Mouse (Mus musculus) mature B cell (primary cell): ENCODE results near the gene Krtap5-1.
"Not testable (repeated sequence)": the region's sequence is repeated elsewhere in the genome, so short reads cannot be mapped to it uniquely, and the experiment has no call there.

Experiments used
- in situ Hi-C: fragments of 300-500 bp; cut with MboI; formaldehyde crosslinking; loops from 2 replicates; pipeline ENCODE4 v1.14.3; 2019

Krtap5-1 gene

DNA sequence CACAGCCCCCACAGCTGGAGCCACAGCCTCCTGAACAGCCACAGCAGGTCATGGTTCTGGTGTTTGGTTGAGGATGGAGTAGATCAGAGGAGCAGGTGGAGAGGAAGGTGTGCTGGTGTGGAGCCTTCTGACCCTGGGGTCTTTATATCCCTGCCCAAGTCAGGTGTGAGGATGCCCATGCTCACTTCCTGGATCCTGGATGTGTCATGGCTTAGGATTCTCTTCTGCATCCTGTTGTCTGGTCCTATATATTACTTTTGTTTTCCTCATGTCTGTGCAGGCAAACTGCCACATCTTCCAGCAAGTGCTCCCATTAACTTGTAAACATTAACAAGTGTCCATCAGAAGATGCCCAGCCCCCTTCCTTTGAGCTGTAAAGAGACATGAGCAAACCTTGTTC lies at the start of gene Krtap5-1:
TSS of gene Krtap5-1 (minus strand) at position 101 of the 400 bp plus-strand sequence.
- in situ Hi-C loops, result not testable (repeated sequence)

DNA sequence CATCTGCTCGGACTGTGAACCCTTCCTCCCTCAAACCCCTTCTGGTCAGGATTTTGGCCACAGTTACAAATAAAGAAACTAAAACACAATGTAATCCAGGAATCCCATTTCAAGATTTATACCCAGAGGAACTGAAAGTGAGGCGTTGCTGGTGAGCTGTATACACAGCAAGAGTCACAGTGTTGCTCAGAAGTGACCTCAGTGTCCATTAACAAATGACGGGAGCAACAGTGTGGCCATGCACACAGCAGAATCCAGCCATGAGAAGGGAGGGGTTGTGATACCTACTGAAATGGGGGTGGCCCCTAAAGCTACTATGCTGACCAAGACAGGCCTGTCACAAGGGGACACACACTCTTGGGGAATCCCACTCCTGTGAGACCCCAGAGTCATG lies 45.3 kb upstream of the Krtap5-1 start:
- in situ Hi-C loops, result no loop called here

DNA sequence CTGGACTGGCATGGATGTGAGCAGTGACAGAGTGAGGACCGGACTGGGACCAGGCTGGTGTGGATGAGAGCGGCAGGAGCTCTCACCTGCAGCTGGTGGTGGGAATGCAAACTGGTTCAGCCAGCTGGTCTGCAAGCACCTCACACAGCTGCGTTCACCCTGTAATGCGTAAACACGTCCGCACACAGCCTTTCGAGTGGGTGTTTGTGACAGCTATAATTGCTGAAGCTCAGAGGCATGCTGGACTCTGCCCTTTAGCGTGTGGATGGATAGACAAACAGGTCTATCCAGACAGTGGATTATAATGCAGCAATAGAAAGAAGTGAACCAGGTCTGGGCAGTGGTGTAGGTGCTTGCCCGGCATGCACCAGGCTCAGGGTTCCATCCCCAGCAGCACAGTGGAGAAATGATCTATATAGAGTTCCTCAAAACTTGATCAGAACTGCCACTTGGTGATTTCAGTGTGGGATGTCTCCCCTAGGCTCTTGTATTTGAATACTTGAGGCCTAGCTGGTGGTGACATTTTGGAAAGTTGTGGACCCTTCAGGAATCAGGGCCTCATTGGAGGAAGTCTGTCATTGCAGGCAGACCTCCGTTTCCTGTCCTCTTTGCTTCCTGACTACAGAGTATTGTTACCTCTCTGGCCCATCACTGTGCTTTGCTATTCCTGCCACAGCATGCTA lies 44.8 kb upstream of the Krtap5-1 start:
- in situ Hi-C loops, result no loop called here

DNA sequence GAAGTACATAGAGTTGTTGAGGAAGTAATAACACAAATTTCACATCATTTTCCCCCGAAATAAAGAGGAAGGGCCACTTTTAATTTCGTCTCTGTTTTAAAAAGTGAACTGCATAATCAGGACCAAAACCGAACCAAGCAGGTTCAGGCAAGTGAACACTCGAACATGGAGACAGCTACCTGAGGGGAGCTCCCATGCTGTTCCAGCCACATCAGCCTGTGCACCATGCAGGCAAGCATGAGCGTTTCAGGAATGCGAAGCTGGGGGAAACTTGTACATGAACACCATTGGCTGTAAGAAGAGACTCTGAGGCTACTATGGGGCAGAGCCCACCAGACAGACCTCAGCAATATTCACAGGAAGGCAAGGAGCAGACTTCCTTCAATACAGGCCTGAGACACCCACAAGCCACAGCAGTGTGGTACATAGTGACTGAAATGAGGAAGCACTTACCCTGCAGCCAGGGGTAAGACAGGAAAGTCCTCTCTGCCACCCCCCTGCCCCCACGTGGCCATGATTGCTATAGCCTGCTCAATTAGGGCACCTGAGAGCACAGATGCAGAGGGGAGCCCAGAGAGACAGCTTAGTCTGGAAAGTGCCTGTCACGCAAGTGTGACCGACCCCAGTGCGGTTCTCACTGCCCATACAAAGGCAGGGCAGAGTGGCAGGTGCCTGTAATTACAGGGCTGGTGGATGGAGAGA lies 43.5 kb upstream of the Krtap5-1 start:
- in situ Hi-C loops, result no loop called here

DNA sequence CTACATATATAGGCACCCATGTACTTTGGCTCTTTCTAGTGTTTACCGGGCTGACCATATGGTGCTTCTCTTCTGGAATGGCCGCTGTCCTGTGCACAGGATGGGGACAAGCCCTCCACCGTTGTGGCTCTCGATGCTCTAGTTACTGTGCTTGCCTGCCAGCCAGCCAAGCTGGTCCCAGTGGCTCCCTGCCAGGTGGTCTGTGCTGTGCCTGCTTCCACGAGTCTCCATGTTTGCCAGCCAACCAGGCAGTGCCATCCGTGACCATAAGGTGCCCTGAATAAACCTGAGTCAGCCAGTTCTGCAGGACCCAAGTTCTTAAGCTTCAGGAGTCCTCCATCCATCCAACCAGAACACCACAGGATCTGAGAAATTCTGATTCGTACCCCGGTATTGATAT lies 38.2 kb upstream of the Krtap5-1 start:
- in situ Hi-C loops, result loop anchor here (5.0 to 10.0 kb wide), 3 partner anchors 102 to 340 kb away; no protein-coding TSS in a partner anchor

DNA sequence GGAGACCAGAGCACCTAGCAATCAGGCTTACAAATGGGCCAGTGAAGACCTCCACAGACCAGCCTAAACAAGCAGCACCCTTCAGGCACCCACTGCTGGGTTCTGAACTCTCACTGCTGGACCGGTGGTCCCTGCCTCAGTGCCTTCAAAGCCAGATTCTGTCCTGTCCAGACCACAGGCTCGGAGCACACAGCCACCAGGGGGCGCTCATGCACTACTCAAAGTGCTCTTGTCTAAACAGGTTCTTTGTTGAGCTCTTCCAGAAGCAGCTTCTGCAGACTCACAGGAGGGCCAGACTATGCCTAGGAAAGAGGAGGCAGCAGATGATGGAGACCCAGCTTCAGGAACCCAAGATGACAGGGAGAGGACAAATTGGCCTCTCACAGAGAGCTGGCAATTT lies 37.3 kb upstream of the Krtap5-1 start:
- in situ Hi-C loops, result loop anchor here (10.0 kb wide), 2 partner anchors 251 to 341 kb away; no protein-coding TSS in a partner anchor

DNA sequence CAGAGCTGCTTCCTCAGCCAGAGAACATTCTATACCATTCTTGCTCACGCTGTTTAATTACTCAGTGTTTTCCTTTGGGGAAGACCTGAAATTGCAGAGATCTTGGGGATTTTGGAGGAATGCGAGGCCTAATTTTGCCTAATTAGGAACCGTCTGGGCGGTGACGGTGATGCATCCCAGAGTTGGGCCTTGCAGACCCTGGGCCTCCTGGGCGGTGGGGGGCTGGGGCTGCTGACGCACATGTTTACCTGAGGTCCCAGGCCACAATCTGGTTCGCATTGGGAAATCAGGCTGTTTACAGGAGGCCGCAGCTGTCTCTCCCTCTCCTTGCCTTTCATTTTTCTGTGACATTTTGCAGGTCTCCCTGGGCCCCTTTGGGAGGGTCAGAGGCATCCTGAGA lies 35.8 kb upstream of the Krtap5-1 start:
- in situ Hi-C loops, result loop anchor here (10.0 kb wide), 2 partner anchors 252 to 342 kb away; no protein-coding TSS in a partner anchor

DNA sequence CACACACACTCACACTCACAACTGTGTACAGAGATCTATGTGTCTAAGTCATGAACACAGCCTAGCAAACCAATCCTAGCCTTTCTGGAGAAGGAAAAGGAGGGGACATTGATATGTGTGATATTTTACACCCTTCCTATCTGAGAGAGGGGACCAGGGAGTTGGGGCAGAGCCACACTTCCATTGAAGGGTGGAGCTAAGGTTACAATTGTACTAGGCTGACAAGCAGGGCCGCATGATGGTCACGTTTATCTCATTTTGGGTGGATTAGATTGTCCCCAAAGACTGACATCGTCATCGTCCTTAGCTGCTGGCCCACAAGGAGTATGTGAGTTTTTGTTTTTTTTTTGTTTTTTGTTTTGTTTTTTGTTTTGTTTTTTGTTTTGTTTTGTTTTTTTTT lies 34.4 kb upstream of the Krtap5-1 start:
- in situ Hi-C loops, result loop anchor here (10.0 kb wide), 2 partner anchors 254 to 344 kb away; no protein-coding TSS in a partner anchor

DNA sequence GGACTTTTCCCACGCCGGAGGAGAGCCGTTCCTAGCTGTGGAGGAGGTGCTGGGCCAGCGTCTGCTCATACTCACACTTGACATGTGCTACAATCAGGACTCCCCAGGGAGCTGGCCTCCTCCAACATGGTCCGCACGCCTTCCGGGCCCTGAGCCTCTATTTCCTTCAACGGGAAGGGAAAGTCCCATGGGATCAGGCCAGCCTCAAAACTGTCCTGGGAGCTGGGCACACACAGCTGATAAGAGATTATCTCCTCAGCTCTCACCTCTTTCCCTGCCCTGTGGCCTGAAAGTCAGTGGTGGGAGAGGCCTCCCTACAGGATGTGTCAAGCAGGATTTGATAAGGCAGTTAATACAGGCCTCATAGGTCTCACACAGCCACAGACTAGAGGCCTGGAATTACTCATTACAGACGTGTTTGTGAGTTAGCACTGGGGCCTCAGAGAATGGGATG lies 33.4 kb upstream of the Krtap5-1 start:
- in situ Hi-C loops, result loop anchor here (10.0 kb wide), 2 partner anchors 255 to 345 kb away; no protein-coding TSS in a partner anchor

DNA sequence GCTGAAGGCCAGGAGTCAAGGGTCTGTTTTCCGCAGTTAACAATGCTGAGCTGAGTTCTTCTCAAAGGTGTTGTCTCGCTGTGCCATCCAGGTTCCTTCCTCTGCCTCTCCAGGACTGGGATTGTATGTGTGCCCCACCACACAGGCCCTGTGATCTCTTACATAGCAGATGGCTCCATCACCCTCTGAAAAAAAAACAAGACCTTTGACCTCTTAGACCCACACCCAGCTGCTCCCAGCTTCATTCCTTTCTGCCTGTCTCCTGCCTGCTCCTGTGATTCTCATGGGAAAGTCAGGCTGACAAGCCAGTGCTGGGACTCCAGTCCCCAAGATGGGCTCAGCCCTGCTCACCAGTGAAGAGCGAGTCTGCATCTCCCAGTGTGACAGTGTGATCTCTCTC lies 31.6 kb upstream of the Krtap5-1 start:
- in situ Hi-C loops, result no loop called here

DNA sequence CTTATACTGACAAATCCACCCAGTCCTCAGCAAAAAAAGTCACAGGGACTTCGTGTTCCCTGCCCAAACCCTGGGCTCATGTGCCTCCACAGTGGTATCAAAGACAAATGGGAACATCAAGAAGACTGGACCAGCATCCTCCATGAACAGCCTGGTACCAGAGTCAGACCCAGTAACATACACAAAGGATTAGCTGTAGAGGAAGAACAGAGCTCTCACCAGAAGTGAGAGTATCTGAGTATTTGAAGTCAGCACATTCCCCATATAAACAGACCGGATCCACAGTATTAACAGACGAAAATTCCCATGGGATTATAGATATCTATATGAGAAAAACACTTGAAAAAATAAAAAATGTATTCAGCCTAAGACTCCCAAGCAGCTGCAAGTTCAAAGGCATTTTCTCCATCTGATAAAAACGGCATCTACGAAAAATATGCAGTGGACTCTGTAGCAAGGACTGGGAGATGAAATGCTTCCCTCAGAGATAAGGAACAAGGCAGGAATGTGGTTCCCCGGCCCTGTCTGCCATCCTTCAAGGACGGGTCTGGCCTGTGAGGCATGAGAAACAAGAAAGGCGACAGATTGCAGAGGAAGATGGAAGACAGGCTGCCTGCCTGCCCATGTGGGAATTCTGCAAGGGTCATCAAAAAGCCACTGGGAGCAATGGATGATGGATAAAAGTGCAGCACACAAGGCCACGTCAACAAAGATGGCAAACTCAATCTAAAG lies 30.0 kb upstream of the Krtap5-1 start:
- in situ Hi-C loops, result no loop called here

DNA sequence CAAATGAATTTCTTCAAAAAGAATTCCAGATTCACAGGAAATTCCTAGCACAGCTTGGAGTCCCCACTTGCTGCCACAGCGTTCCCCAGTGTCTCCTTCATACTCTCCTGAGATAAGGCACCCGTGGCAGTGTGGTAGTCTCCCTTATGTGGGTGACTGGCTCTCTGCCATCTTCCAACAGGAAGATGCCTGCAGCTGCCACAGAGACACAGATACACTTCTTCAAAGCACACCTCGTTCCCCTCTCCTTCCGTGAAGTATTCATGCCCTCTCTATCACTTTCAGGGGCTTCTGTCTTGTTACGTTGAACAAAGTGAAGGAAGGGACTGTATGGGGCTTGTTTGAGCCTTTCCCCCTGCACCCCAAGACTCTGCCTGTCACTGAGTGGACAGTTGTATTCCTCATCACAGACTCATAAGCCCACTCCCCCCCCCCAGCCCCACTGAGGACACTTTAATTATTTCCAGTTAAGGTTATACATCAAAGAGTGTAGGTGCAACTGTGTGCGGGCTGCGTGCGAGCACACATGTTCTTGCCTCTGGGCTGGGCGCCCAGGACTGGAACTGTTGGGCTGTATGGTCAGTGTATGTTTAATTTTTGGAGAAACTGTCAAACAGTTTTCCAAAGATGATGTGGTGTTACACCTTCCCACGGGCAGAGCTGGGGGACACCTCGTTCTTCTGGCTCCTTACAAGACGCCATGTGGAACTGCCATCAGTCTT lies 26.6 kb upstream of the Krtap5-1 start:
- in situ Hi-C loops, result no loop called here

DNA sequence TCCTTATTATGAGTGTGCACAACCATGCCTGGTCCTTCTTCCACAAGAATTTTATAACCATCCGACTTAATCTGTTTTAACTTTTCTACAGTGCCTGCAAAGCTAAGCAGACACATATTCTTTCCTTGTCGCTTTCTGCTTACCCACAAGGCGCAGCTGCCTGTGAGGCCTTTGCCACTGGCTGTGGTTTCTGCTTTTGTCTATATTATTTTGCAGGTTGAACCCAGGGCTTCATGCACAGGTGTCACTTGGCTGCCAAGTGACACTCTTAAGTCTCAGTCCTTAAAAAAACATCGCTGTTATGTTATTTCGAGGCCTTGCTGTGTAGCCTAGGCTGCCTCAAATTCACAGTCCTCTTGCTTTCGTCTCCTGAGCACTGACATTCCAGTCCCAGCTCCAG lies 25.7 kb upstream of the Krtap5-1 start:
- in situ Hi-C loops, result no loop called here

DNA sequence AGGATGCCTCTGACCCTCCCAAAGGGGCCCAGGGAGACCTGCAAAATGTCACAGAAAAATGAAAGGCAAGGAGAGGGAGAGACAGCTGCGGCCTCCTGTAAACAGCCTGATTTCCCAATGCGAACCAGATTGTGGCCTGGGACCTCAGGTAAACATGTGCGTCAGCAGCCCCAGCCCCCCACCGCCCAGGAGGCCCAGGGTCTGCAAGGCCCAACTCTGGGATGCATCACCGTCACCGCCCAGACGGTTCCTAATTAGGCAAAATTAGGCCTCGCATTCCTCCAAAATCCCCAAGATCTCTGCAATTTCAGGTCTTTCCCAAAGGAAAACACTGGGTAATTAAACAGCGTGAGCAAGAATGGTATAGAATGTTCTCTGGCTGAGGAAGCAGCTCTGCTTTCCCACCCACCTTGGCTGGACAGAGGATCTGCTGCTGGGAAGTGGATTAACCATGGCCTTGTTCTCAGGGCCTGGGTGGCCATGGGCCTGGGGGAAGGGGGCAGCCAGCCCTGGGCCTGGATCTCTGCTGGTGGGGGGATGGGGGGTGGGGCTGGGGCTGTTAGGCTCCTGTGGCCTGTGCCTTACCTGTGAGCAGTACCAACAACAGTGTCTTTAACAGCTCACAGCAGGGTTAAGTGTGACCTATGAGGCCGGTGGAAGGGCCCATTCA lies 24.9 kb upstream of the Krtap5-1 start:
- in situ Hi-C loops, result not testable (repeated sequence)

DNA sequence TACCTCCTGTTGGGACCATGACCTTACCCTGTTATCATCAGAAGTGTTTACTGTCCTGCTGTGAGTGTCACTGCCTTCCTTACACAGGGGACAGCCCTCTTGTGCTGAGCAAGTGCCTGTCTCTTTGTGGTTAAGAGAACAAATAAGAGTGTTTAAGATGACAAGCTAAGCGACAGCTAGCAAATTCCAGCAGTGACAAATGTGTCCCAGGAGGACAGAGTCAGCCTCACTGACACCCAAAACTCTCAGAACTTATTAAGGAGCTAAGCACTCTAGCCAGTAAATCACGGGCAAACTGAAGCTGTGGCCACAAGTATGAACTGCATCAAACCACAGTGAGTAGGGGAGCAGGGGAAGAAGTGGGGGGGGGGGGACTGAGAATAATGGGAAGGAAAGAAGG lies 24.0 kb upstream of the Krtap5-1 start:
- in situ Hi-C loops, result no loop called here

DNA sequence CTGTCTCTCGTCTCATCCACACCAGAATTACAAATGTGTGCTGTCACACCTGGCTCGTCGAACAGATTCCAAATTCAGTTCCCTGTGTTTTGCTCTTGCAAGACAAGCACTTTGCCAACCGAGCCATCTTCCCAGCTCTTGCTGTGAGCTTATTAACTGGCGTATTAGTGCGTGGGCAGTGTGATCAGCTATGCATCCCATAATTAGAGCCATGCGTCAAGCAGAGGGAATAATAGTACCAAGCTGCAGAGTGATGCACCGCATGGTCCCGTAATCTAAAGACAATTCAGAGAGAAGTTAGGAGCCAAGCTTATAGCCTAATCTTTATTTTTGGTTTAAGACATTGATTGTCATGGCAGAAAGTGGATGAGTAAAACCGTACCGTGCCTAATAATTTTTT lies 22.2 kb upstream of the Krtap5-1 start:
- in situ Hi-C loops, result no loop called here

DNA sequence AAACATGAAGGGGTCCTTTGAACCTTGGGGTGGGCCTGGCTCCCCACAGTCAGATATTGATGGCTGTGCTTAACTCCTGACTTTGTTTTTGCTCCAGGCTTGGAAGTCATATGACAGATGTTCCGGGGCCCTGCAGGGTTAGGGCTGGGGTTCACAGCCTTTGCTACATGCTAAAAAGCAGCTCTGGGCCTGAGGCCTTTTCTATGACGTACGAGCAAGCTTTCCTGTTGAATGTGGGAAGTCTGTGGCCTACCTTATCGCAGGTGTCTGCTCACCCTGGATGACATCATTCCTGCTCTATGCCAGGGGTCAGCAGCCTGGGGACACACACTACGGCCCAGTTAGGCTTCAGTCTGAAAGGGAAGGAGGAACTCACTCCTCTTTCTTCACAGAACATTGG lies 20.3 kb upstream of the Krtap5-1 start:
- in situ Hi-C loops, result no loop called here

DNA sequence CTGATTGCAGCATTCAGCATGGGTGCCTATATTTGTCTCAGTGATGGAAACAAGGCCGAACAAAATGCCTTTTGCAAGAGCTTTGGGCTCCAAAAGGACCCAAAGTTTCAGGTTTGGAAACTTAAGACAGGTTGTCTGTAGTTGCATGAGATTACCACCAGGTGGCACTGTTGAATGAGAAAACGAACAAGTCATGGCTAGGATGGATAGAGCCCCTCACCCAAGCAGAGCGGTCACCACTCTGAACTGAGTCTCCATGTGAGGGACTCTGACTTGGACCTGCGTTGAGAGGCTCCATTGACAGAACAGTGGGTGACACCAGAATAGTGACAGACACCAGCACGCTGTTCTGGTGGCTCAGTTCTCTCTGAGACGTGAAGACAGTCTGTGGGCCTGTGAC lies 19.6 kb upstream of the Krtap5-1 start:
- in situ Hi-C loops, result no loop called here

DNA sequence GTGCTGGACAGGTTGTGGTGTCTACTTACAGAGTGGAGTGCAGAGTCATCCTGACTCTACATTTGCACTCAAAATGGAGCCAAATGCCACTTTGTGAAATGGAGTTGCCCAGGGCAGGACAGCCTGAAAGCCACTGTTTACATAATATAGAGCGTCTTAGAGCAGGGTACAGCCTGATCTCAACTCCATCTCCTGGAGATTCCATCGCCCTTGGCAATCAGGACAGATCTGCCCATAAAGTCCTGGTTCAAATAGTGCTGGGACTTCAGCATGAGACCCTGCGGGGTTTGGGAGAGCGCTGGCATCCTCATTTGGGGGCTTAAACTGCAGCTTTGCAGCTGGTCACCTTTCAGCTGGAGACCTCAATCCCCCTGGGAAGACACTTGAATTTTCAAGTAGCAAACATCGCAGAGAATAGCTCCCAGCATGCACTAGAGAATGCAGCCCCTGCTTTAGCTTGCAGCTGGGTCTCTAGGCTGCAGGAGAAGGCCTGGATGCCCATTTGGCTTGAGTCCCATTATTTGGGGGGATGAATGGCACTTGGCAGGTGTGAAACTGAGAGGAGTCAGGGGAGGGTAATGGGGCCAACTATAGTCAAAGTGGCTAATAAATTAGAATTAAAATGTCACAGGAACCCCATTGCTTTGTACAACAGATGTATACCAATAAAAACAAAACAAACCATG lies 17.8 kb upstream of the Krtap5-1 start:
- in situ Hi-C loops, result no loop called here

DNA sequence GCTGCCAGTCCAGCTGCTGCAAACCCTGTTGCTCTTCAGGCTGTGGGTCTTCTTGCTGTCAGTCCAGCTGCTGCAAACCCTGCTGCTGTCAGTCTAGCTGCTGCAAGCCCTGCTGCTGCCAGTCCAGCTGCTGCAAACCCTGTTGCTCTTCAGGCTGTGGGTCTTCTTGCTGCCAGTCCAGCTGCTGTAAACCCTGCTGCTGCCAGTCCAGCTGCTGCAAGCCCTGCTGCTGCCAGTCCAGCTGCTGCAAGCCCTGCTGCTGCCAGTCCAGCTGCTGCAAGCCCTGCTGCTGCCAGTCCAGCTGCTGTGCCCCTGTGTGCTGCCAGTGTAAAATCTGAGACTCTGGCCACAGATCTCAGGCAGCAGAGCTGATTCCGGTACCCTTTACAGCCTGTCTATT lies 7.0 kb upstream of the Krtap5-1 start:
- in situ Hi-C loops, result not testable (repeated sequence)

DNA sequence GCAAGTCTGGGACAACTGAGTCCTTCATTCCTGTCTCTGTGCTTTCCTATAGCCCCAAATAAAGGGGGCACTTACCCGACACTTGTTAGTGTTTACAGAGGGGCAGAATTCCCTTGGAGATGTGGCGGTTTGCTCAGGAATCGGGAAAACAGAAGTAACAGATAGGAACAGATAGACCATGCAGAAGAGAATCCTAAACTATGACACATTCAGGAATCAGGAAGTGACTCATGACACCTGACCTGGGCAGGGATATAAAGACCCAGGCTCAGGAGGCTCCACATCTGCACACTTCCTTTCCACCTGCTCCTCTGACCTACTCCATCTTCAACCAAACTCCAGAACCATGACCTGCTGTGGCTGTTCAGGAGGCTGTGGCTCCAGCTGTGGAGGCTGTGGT lies 6.3 kb upstream of the Krtap5-1 start, which contains the start of gene Krtap5-4:
TSS of gene Krtap5-4 (plus strand) at position 301 of the 400 bp plus-strand sequence.
- in situ Hi-C loops, result no loop called here
